Mouse (Mus musculus): ENCODE results near the gene Dixdc1.

Dixdc1 gene

GRCm38 (mm10) chr9:50698418-50699409 lies 40.6 kb downstream of the Dixdc1 start:
- DNase-seq (ENCODE audit: low spot score), result peak; percentile 70

GRCm38 (mm10) chr9:50697706-50698041 lies 41.6 kb downstream of the Dixdc1 start:
- peak; percentile 82 for DNase-seq (ENCODE audit: low spot score)

GRCm38 (mm10) chr9:50696851-50697705 lies 42.2 kb downstream of the Dixdc1 start:
- DNase-seq (ENCODE audit: low spot score), result no peak

- DNase-seq (ENCODE audit: low spot score), result no peak
These were observed 44.2 kb downstream of the Dixdc1 start for GRCm38 (mm10) chr9:50695153-50695552.

GRCm38 (mm10) chr9:50693631-50694030 lies 45.7 kb downstream of the Dixdc1 start:
- peak; percentile 62 for DNase-seq (ENCODE audit: low spot score)

- DNase-seq (ENCODE audit: low spot score), result no peak
These were observed 46.4 kb downstream of the Dixdc1 start for GRCm38 (mm10) chr9:50692626-50693580.

GRCm38 (mm10) chr9:50686866-50687652 lies 52.3 kb downstream of the Dixdc1 start:
- no peak for DNase-seq (ENCODE audit: low spot score)

- DNase-seq (ENCODE audit: low spot score), result no peak
These were observed 57.6 kb downstream of the Dixdc1 start for GRCm38 (mm10) chr9:50681727-50682126.

- no peak for DNase-seq (ENCODE audit: low spot score)
These were observed 59.9 kb downstream of the Dixdc1 start for GRCm38 (mm10) chr9:50679406-50679805.

- DNase-seq (ENCODE audit: low spot score), result no peak
These were observed 64.5 kb downstream of the Dixdc1 start for GRCm38 (mm10) chr9:50674771-50675170.

GRCm38 (mm10) chr9:50670690-50671089 lies 68.6 kb downstream of the Dixdc1 start:
- peak; percentile 65 for DNase-seq (ENCODE audit: low spot score)

GRCm38 (mm10) chr9:50667579-50668498 lies 71.5 kb downstream of the Dixdc1 start:
- DNase-seq (ENCODE audit: low spot score), result no peak

GRCm38 (mm10) chr9:50666442-50666841 lies 72.9 kb downstream of the Dixdc1 start:
- no peak for DNase-seq (ENCODE audit: low spot score)

GRCm38 (mm10) chr9:50664826-50665225 lies 74.5 kb downstream of the Dixdc1 start:
- no peak for DNase-seq (ENCODE audit: low spot score)

- DNase-seq (ENCODE audit: low spot score), result peak; percentile 54
These were observed 78.9 kb downstream of the Dixdc1 start for GRCm38 (mm10) chr9:50660431-50660830.

GRCm38 (mm10) chr9:50659392-50660217 lies 79.7 kb downstream of the Dixdc1 start, which contains the start of gene Dlat:
TSS of gene Dlat (minus strand) at chr9:50659780.
- peak; percentile 85 for DNase-seq (ENCODE audit: low spot score)

GRCm38 (mm10) chr9:50658941-50659388 lies 80.4 kb downstream of the Dixdc1 start:
- no peak for DNase-seq (ENCODE audit: low spot score)

GRCm38 (mm10) chr9:50658391-50658790 lies 80.9 kb downstream of the Dixdc1 start:
- no peak for DNase-seq (ENCODE audit: low spot score)

- DNase-seq (ENCODE audit: low spot score), result no peak
These were observed 88.8 kb downstream of the Dixdc1 start for GRCm38 (mm10) chr9:50650503-50650902.
